Mouse (Mus musculus) c-Kit-positive CD71-negative TER-119-negative erythroid progenitor cells, embryonic 14.5 days (primary cell): ENCODE measurements at regions not wholly inside any gene's neighbourhood (a gene's known extent, or its start where the extent isn't known, plus 50 kb on each side); places are given as distances from the start of the nearest gene placed in this dataset.

Source experiments
- DNase-seq: peaks from one replicate; pipeline ENCODE4 v3.0.0-alpha.2; 2013; ENCODE audit warnings: low read depth

DNA sequence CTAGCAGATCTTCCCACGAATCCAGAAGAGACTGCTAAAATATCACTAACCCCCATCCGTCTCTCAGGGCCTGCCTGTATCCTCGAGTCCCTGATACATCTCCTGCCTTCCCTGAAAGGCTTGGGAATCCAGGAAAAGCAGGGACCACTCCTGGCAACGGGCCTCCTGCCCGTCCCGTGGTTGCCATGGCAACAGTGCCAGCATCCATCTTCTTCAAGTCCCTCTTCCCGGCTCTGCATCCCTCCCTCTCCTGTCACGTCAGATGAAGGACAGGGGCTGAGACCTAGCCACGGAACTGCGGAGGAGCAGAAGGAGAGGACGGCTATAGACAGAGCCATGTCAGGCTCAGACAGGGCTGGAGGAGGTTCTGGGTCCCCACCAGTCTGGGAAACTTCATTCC lies 222.4 kb downstream of the Cryba4 start:
- no peak for DNase-seq

DNA sequence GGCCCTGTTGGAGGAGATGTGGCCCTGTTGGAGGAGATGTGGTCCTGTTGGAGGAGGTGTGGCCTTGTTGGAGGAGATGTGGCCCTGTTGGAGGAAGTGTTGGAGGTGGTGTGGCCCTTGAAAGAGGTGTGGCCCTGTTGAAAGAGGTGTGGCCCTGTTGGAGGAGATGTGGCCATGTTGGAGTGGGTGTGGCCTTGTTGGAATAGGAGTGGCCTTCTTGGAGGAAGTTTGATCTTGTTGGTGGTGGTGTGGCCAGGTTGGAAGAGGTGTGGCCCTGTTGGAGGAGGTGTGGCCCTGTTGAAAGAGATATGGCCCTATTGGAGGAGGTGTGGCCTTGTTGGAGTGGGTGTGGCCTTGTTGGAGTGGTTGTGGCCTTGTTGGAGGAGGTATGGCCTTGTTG lies 220.3 kb downstream of the Cryba4 start:
- DNase-seq: no peak

DNA sequence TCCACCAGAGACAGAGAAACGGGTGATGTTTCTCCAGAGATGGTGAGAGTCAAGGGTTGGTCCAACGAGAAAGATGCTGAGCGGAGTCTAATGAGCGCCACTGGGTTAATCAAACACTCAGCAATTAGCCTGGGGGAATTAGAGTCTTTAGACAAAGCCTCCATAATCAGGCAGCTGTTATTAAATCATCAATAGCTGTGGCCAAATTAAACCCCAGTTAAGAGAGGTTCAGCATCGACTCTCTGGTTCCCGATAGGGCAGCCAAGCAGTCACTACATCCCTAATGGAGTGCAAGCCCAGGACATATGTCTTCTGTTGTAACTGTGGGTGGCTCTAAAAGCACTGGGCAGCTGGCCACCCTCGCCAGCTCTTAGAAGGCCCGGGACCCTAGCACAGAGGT lies 216.9 kb downstream of the Cryba4 start:
- DNase-seq: no peak

DNA sequence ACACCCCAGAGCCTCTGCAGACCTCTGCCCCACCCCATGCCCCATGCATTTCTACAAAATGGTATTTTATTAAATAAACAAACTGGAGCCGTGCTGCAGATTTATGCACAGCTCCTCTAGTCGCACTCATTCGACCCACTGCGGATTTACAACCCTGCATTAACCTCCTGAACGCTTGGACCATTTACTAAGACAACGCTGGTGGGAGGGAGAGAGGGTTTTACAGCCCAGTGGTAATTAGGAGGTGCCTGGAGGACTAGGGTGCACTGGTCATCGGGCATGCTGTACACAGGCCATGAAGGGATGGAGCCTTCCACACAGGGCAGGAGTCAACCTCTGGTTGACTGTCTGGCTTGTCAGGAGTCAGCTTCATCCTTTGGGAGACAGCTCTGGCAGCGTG lies 215.2 kb downstream of the Cryba4 start:
- no peak for DNase-seq

DNA sequence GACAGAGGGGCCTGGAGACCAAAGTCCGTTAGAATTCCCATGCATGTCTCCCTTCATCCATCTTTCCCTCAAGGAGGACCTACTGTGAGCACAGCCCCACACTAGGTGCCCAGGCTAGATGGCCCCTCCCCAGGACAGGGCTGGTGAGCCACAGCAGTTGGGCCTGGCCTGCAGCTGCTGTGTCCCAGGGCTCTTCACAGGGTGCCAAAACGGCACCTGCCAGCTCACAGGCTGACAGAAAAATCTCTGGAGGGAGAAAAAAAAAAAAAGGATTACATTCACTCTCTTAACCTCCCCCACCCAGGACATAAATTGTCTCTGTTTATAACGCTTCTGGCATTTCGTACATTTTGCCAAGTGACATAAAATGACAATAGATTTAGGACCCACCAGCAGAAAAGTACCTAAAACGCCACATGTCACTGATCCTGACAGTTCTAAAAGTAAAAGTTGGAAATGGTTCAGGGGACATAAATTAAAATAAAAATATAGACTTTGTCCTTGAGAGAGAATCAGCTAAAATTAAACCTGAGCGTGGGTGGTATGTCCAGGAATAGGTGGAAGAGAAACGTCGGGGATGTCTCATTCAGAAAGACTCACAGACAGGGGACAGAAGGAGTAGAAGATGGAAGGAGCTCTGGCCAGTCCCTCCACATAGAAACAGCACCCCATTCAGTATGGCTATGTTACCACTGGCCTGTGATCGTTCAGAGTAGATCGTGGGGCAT lies 212.5 kb downstream of the Cryba4 start:
- DNase-seq: no peak

DNA sequence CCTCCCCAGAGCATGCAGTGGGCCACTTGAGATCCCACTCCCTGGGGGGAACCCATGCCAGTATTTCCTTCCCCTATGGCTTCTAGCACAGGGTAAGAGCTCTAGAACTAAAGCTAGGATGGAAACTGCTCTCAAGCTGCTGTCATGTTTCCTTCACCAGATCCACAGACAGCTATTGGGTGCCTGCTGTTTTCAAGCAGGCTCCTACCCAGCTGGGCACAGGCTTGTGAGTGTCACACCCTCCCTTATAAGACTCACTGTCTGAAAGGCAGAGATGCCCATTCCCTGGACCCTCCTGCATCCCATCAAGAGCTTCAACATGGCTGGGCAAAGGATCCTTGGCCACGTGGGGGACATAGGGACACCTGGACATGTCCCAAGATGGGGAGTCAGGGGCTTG lies 211.6 kb downstream of the Cryba4 start:
- no peak for DNase-seq

DNA sequence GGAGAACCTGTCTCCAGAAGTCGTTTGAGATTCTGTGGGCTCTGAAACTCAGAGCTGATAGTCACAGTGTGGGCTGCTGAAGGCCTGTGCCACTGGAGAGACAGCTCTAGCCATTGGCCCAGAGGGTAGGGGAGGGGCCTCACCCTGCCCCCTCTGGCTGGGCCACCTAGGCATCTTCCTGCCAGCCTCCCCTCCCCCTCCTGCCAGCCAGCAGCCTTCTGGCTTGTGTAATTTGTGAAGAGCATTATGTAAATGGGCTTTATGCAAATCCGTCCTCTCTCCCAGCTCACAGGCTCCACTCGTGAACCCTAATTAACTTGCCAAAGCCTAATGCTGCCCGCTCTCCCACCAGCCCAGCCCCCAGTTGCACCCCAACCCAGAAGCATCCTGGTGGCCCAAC lies 211.0 kb downstream of the Cryba4 start:
- no peak for DNase-seq

DNA sequence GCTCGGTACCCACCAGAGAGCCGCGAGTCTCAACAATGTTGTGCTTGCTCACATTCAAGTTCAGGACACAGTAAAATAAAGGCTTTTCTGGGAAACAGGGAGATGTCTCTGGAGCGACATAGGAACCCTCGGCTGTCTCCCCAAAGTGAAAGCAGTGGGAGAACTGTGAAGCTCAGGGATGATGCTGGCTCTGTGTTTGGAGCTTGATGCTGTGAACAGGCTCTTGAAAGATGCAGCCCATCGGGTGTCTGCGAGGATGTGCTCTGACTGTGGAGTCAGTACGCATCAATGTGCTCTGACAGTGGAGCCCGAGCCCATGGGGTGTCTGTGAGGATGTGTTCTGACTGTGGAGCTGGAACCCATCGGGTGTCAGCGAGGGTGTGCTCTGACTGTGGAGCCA lies 210.1 kb downstream of the Cryba4 start:
- no peak for DNase-seq

DNA sequence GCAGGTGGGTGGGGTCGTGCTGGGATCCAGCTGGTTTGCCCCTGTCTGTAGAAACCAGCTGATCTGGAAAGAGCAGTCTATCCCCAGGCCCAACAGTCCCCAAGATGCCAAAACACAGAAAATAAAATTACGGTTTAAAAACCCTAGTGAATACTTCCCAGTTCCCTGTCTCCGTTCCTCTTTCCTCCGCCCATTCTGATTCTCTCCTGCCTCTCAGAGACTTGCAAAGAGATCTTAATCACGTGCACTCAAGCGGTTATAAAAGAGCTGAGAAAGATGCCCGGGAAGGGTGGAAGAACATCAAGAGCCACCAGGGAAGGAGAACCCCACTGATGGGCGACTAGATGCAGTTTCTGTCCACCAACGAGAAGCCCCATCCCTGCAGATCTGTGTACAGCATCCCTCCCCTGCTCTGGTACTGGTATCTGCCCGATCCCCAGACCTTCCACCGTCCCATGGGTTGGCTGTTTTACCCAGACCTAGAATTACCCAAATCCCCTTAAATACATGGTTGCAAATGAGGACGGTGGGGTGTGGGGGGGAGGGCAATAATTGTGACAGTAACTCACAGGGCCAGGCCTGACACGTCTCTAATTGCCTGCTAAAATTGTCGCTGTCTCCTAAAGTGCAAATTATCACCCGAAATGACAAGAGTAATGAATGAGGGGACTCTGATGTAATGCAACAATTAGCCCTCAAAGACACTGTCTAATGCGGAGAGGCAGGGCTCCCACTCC lies 202.1 kb downstream of the Cryba4 start:
- DNase-seq: no peak

DNA sequence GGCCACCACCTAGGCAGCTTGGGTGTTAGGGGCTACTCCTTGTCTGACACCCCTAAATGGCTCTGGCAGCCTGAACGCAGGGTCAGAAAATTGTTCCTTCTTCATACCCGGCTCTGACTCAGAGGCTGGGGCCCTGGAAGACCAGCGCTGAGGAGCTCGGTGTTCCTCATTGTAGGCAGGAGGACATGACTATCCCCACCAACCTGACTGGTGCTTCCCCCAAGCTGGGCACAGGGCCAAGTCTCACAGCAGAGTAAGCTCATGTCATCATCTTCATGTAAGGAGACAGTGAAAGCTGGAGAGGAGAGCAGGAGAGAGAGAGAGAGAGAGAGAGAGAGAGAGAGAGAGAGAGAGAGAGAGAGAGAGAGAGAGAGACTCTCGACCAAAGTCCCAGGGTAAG lies 201.4 kb downstream of the Cryba4 start:
- DNase-seq: no peak

DNA sequence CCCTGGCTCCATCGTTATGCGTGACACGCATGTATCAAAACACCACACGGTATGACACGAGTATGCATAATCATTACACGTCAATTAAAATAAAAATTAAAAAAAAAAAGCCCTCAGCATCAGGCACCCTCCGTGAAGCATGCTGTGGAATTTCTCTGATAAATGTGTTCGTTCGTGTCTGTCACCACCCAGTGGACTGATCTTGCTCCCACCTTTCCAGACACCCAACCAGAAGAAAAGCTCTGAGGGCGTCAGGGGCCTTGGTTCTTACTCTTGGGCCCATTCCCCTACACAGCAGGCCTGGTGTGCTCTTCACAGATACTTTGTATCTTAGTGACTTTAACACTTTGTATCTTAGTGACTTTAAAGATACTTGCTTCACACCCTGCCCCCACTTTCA lies 200.5 kb downstream of the Cryba4 start:
- DNase-seq: no peak

DNA sequence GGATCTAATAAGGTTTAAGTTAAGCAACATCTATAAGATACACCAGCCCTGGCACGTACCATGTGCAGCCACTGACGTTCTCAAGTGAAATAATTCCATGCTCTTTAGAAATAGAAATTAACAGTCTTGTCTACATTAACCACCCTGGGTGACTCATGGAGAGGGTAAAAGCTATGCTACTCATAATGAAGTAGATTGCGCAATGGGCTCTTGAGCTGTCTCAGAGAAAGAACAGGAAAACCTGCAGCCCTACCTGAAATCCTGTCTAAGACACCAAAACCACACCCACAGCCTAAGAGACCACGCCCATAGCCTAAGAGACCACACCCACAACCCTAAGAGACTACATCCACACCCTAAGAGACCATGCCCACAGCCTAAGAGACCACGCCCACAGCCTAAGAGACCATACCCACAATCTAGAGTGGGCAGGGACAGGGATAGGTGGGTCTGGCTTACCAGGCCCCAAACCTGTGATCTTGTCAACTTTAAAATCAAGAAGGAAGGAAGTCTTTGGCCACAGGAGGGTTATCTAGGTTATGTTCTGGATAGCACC lies 198.6 kb downstream of the Cryba4 start:
- DNase-seq: no peak

DNA sequence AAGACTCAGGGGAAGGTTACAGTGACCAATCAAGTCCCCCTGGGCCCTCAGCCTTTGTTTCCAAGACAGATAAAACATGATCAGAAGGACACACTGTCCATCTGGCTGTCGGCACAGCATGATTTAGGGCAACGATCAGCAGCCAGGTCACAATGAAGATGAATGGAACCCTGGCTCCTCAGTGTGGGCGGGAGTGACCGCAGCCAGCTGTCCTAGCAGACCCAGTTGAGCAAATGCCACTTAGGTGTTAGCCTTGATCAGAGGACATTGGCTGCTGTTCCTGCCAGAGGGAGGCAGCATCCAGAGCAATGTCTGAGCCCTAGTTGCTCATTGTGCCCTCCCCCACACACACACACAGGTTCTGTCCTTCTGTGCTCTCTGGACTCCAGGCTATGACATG lies 197.3 kb downstream of the Cryba4 start:
- DNase-seq: no peak

DNA sequence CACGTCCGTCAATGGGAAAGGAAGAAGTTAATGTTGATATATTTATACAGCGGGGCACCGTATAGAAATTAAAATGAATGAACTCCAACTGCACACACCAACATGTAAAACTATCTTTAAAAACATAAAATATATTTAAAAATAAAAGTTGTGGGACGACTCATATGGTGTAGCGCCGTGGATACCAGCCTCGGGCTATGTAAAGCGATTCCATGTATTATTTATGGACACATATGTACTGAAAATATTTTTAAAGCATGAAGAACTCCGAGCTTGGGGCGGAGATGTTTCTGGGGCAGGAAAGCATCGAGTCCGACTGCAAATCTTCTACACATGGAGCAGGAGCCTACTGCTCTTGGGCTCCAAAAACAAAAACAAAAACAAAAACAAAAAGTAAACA lies 182.4 kb downstream of the Cryba4 start:
- DNase-seq: no peak

DNA sequence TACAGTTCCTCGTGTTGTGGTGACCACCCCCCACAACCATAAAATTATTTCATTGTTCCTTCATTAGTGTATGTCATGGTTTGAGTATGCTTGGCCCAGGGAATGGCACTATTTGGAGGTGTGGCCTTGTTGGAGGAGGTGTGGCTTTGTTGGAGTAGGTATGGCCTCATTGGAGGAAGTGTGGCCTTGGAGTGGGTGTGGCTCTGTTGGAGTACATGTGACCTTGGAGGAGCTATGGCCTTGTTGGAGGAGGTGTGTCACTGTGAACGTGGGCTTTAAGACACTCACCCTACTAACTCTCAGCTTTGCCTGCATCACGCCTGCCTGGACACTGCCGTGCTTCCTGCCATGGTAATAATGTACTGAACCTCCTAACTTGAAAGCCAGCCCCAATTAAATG lies 179.9 kb downstream of the Cryba4 start:
- no peak for DNase-seq

DNA sequence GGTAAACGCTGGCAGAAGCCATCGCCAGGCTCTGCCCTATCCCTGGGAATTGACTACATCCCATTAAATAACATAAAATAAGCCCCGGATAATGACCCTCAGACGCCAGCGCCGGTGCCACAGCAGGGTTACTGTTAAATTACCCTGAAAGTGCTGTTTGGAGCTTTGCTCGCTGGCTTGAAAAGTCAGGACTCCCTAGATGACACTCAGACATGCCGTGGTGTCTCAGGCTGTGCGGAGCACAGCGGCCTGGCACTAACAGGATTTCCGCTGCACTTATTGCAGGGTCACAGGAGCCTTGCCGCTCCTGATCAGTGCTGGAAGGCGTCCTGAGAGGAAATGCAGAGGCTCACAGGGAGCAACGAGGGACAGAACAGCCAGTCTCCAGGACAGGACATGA lies 175.2 kb downstream of the Cryba4 start:
- DNase-seq: no peak

DNA sequence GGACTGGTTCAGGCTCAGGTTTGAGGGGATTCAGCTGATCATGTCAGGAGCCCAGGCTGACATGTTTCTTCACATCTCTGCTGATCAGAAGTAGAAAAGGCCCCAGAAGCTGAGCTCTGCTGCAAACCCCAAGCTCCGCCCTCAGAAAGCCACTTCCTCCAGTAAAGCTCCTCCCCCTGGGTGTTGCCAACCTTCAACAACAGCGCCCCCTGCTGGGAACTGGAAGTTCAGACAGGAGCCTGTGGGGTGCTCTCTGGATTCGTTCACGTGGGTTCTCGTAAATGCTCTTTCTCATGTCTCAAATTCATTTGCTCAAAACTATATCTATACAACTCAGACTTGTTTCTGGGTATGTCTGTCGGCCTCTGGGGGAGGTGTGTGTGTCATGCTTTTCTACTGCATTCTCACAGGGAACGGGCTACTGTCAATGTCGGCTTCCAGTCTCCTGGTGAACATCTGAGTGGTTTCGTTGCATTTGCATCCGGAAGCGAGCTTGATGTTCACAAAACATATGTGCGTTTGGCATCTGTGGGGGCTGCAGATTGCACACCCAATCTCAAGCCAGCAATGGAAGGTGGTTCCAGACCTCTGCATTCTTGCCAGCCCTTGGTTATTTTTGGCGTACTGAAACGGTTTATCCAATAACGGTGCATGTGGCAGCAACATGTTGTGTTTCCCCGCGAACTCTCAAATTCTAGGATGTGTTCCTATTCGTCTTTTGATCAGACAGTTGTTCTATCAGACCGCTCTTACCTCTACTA lies 174.3 kb downstream of the Cryba4 start:
- peak; percentile 17 for DNase-seq

DNA sequence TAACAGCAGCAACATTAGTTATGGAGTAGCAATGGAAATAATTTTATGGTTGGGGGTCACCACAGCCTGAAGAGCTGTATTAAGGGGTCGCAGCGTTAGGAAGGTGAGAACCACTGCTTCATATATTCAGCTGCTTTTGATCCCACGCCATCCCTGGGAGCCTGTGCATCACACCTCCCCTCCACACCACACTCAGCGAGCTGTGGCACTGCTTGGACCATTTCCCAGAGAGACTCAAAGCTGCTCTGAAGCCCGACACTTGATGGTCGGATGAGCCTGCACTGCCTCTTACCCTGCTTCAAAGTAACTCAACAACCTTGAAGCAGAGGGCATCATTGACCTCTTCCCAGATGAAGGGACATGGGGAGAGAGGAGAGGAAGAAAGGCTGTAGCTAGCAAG lies 171.3 kb downstream of the Cryba4 start:
- DNase-seq: no peak

DNA sequence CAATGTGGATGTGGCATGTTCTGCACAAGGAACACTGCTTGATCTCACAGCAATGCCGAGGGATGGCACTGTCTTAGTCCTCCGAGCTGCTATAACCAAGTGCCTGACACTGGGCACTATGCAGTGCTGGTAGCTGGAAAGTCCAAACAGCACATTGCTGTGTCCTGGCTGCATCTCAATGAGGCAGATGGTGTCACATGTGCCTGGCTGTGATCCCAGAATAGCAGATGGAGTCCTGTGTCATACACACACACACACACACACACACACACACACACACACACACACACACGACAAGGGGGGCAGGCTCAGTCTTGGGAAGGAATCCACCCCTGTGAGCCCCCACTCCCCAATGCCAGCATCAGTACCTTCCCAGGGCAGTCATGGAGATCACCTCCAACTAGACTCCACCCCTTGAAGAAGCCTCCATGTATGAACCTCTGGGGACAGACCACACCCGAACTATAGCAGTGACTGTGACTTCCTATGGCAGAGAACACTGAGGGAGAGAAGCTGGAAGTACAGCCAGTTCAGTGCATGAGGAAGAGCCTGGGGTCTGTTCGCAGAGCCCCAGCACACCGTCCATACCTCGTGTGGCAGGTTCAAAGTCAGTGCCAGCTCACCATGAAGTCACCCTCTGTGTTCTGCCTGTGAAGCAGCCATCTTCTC lies 160.3 kb downstream of the Cryba4 start:
- DNase-seq: no peak

DNA sequence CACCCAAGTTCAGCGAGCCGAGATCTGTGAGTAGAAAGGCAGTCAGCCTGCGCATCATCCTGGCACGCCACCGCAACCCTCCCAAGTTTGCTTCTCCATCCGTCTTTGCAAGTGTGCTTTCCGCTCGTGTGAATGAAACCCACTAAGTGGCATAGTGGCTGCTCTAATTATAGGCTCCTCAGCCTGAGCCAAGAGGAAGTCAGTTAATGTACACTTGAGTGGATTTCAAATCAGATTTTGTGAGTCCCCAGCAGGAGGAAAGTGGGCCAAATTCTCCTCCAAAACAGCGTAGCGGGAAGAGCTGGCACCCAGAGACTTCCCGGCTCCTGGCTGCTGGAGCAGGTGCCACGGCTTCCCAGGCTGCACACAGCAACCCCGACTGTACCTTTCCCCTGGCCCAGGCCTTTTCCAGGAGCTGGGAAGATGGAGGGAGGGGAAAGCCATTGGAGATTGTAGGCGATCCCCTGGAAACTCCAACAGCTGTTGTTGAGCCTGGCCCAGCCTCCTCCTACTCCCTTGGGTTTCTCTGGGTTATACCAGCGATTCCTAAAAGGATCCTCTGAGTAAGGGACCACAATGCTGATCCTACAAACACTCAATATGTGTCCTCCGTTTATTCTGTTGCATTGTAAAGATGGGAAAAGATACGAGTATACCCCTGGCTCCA lies 158.3 kb downstream of the Cryba4 start:
- DNase-seq: no peak

DNA sequence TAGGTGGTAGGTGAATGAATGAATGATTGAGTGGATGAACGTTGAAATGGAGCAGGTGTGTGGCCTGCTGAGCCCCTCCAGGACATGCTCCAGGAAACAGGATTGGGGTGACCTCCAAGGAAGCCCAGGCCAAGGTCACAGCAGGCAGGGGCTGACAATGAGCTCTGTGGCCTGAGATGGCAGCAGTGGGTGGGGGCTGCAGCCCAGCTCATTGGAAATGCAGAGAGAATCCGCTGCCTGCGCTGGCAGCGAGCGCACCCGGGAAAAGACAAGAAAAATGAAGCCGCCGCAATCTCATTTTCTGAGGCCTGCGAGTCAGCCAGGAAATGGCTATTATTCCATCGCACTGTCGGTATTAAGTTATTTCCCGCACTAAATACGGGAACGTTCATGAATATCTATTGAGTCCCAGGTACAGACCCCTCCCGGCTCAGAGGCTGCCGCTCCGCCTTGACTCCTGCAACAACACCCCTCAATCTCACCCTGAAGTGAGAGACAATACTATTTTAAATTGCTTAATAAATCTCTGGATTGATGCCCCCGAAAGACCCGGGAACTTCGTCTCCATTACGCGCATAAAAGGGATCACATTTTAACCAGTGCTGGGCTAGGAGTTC lies 153.7 kb downstream of the Cryba4 start:
- no peak for DNase-seq
